Mouse (Mus musculus): ENCODE results near the gene Ntrk3.
A peak's percentile ranks its signal among the peaks of the same experiment; 100 is the strongest.

The Ntrk3 gene

DNA sequence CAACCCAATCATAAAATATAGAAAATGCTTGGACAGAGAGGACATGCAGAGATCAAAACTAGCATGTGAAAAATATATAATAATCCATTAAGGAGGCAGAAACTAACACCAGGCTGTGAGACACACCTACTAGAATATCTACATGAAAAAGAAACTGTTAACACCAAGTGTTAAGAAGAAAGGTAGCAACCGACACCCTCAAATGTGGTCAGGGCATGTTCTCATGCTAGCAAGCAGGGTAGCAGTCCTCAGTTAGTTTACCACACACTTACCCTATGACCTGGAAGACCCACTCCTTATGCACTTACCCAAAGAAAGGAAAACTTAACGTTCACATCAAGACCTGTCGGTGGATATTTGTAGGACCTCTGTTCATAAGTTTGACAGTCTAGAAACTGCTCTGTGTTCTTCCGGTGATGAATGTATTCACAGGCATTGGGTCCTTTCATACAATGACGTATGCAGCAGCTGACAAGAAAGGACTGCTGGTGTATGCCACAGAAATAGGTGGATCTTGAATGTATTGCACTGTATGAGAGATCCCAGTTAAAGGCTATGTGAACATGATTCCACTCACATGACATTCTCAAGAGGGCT, at the start of gene Ntrk3:
Gene Ntrk3, minus strand, starts transcription at position 399 of the 597 bp plus-strand sequence.
- DNase-seq = no peak

DNA sequence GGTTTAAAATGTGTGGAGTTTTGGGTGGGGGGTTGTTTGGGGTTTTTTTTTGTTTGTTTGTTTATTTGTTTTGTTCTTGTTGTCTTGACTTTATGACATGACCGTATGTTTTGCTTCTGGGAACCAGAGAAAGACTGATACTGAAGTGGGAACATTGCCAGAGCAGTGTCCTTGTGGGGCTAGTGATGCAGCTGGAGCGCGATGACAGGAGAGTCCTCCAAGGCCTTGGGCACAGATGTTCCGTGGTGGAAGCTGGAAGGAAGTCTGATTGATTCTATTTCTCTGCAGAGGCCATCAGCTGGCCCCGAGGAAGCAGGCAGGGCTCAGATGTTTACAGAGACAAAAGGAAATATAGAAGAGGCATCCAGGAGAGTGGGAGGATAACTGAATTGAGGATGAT, 48.1 kb upstream of the Ntrk3 start:
- DNase-seq = no peak

DNA sequence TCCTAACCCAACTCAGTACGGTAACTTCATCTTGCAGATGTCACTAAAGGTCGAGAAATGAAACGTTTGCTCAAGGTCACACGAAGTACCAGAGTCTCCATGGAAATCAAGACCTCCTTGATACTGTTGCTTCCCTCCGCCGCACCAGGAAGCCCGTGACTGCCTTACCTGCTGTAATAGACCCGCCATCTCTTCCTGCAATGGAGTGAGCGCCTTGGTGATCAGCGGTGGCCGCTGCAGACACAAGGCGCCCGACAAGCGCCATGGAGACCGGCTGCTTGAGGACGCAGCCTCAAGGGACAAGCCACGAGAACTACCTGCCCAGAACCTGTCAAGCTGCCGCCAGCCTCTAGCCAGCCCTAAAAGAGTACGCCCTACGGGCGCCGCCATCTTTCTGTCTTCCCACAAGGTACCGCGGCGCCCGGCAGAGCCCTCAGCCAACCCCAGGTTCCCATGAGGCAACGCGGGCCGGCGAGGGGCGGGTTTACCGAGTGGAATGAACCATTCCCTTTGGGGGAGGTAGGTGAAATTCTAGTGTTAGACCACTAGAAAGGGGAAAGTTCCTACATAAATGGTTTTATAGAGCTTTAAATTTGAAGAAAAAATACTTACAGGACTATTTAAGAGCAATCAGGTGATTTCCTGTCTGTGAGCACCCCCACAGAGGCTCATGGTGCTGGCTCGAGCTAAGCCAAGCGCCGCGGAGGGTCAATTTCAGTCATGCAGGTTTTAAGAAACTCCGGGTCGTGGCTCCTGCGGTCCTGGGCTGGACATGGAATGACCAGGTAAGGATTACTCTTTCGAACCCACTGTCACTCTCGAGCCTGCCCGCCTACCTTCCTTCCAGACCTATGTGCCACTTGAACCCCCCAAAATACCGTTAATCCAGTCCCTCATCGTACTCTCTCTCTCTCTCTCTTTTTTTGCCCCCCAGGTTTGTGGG, 45.1 kb upstream of the Ntrk3 start, which contains the start of the genes Mrps11 and Mrpl46:
Gene Mrps11, plus strand, starts transcription at position 481 of the 943 bp plus-strand sequence.
Gene Mrpl46, minus strand, starts transcription at position 893 of the 943 bp plus-strand sequence.
- DNase-seq = peak; percentile 92

DNA sequence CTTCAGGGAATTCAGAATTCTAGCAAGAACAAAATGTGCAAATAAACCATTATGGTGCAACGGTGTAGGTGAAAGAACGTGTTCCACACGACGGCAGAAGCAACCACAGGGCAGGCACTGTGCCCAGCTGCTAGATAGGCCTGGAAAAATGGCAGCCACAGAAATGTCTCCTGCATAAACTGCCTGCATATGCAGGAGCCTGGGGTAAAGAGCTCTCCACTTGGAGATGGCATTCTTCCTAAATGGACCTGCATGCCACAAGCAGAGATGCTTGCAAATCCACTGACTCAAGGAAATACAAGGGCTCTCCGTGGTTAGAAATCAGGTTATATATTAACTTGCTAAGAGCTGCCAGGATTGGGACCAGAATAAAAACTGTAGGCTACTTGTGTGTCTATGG, 40.9 kb upstream of the Ntrk3 start:
- no peak for DNase-seq

DNA sequence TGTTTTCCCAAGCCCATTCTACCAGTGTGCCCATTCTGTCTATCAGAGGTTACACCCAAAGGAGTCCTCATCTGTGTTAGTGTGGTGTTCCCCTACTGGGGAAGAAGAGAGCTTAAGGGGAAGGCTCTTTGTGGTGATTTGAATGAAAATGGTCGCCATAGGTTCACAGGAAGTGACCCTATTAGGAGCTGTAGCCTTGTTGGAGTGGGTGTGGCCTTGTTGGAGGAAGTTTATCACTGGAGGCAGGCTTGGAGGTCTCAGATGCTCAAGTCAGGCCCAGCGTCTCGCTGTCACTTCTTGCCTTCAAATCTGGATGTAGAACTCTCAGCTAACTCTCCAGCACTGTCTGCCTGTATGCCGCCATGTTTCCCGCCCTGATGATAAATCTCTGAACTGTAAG, 33.1 kb upstream of the Ntrk3 start:
- no peak for DNase-seq

DNA sequence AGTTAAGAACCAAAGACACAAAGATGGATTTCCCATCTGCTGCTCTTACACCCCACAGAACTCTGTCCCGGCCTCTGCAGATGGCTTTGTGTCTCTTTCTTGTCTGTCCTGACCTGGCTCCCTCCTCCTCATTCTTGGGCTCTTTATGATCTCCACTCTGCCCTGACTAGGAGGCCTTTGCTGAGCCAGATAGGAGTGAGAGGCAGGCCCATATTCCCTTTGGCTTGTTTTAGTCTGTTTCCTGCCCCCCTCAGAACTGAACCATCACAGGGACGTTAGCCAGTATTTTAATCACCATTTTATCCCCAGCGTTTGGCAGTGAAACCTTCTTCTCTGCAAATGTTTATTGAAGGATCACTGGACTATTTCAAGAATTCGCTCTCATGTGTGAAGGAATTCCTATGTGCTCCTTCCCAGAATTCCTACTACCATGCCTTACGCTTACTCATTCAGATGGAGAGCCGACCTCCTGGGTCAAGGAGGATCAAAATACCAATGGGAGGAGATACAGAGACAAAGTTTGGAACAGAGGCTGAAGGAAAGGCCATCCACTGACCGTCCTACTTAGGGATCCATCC, 31.4 kb upstream of the Ntrk3 start:
- DNase-seq = no peak

DNA sequence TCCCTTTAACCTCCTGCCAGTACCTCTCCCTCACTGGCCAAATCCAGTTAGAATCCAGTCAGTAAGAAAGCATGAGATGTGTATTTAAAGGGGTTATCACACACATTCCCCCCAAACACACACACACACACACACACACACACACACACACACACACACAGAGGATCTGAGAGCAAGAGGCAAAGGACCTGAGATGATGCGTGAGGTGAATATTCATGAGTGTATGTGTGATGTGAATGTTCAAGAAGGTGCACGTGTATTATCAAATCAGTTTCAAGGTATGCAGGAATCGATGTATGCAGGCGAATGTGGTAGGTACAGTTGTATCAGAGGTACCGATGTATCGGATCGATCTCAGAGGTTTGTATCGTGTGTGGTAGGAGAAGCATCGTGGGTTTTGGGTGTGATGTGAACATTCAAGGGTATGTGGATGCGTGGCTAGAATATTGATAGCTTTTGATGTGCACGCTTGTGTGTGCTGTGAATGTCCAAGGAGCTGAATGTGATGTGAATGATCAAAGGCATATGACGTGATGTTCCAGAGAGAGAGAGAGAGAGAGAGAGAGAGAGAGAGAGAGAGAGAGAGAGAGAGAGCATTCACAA, 30.2 kb upstream of the Ntrk3 start:
- no peak for DNase-seq

DNA sequence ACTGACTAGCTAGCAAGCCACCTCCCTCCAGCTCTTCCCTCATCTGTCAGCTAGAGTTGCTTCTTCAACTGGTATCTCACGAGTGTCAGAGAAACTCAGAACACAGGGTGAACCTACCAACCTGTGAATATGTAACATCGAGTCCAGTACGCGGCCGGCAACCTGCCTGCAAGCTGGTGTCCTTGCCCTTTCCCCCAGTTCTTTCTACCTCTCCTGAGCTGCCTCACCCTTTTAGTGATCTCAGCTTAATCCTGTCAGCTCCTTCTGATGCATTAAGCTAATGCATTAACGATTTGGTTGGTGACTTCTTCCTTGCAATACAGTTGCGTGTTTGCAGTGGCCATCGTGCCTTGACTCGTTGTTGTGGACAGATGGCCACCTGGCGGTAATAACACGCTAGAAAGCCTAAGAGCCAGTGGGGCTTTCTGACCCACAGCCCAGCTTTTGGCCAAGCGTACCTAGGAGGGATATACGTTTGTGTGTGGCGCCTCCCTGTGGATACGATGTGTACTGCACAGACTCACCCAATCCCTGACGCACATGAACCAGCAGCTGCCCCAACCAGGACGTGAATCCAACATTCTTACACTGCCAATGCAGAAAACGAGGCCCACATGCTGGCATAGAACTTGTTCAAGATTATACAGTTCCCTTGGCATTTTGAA, 28.3 kb upstream of the Ntrk3 start:
- peak; percentile 94 for DNase-seq

DNA sequence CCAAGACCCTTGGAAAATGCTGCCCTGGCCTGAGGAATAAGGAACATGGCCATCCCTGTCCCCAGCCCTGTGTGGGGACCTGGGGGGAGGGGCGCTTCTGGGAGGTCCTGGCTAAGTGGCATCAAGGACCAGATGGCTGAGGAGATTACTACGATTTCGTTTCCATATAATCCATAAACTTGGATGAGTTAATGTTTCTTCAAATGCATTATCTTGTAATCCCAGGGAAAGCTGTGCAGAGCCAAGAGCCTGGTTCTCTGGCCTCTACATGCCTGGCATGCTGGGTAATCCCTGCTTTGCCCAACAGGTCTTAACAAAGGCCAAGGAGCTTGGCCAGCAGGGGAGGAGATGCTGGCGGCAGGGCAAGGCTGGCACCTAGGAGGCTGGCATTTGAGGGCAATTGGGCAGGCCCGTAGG, 27.4 kb upstream of the Ntrk3 start:
- DNase-seq = peak; percentile 36

DNA sequence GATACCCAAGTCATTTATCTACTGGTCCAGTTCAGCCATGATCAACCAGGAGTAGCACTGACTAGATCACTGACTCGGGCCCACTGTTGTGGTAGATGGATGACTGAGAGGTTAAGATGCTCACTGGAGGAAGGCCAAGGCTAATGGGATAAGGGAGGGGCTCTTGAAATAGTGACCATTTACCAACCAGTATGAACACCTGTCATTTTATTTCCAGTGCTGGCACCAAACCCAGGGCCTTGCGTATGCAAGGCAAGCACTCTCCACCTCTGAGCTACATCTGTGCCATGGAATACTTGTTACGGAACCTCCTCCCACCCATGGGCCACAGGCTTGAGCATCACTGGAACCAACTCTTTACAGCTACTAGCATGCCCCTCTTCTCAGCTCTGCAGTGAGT, 26.0 kb upstream of the Ntrk3 start:
- no peak for DNase-seq

DNA sequence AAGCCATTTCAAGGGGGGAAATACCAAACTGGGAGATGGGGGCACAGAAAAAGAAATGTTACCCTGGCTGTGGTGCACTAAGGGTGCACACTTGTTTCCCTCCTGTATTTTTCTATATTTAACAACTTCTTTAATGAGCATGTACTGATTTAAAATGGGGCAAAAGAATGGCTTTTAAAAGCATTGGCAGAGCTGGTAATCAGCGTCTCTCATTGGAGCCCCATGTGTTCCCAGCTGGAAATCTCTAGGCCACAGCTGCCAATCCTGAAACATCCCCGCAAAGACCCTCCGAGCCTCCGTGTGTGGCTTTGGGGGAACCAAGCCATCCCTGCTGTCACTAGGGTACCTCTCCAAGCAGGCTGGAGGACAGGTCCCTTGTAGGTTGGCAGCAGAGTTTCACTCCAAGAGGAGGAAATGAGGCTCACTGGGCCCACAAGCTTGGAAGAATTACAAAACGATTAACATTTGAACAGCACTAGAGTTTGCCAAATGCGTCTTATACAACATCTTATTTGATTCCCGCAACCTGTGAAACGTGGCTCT, 16.7 kb upstream of the Ntrk3 start:
- DNase-seq = no peak

DNA sequence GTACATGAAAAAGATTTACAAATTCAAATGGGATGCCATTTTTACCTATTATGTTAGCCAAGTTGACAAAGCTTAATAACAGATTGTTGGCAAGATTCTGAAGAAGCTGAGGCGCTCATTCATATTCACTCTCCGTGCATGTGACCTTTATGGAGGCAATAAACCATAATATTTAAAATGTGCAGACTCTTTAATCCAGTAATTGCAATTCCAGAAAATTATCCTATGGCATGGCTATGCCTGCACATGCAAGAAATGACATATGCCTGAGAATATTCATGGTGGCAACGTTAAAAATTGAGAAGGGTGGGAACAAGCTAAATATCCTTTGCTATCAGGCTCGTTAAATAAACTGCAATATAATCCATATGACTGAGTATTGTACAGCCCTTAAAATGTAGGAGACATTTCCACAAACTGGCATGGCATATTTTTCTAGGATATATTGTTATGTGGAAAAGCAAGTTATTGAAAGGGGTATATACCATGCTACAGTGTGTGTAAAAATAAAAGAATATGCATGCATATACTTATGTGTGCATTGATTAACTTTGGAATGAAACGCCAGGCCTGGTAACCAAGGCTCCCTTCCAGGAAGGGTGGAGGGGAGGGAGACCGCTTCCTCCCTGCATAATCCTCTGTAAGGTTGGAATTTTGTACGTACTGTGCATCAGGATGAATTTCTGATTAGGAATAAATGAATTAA, 16.1 kb upstream of the Ntrk3 start:
- DNase-seq = no peak

DNA sequence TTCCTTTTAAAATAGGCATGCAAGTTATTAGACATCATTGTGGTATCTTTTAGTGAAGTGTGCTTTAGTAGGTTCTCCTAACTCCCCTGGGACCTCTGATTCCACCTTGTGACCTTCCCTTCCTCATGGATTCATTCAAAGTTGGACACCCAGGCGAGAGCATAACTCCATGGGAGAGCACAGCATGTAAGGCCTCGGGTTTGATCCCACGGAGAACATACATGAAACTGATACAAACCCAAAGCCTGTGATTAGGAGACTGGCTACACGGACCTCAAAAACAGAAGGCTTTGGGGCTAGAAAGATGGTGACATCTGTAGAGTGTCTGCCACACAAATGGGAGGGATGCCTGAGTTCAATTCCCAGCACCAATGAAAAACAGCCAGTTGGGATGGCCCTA, 15.1 kb upstream of the Ntrk3 start:
- no peak for DNase-seq

DNA sequence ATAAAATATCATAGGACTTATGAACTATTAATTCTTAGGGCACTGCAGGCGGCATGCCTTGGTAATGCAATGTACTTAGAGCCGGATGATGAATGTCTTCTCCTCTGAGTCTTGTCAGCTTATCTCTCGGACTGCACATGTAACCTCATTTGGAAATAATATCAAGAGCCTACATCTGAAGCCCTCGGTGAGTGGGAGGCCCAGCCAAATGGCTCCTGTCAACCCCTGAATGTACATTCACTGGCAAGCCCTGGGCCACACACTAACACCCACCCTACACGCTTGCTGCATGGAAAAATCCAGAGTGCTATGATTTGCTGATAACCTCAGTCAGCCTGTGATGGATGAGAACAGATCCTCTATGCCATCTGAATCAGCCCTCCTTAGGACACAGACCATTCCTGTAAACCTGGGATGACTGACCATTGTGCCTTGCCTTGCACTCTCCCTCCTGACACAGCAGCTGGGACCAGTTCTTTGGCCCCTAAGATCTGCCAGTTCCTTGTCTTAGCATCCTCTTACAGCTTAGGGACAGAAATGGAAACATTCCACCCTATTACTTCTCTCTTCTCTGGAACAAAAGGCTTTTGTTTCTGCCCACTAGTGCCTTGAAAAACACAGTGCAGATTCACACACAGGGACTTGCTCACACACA, 6.0 kb upstream of the Ntrk3 start:
- DNase-seq = no peak

DNA sequence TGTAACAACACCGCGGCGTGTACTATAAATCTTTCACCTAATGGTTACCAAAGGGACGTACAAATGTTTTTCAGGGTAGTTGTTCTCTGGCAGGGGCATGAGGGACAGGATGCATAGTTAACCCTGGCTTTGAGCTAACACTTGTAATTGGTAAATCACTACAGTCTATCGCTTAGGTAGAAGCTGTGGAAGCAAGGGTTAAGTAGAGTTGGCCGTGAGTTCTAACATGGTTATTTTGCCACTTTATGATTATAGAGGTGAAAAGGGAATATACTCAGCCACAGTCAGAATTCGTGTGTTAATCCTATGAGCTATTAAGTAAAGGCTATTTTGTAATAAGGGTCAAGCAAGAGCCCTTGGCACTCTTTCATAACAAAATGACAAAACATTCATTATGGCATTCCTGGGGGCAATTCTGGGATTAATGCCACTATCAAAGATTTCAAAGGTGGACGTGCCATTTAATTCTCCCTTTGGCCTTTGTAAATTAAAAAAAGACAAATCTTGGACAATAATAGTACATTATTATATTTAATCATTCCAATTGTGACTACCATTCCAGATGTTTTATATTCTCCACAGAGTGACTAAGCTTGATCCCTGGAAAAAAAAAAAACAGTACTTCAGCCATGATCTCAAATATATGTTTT, 1.7 kb upstream of the Ntrk3 start:
- DNase-seq = no peak

DNA sequence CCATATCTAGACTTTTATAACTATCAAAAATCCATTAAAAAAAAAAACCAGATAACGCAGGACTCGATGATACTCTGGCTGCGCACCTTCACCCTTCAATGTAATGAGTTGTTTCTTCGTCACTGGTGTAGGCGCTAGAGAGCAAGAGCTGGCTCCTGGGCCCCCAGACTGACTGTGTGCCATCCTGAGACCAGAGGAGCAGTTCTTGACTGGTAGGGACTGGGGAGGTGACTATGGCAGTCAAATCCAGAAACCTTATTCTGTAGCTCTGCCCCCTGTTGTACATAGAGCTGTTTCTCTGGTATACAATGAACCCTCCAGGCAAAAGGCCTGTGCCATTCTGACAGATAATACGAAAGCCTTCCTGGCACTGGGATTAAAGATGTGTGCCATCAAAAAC, 616 bp downstream of the Ntrk3 start:
- peak; percentile 65 for DNase-seq

DNA sequence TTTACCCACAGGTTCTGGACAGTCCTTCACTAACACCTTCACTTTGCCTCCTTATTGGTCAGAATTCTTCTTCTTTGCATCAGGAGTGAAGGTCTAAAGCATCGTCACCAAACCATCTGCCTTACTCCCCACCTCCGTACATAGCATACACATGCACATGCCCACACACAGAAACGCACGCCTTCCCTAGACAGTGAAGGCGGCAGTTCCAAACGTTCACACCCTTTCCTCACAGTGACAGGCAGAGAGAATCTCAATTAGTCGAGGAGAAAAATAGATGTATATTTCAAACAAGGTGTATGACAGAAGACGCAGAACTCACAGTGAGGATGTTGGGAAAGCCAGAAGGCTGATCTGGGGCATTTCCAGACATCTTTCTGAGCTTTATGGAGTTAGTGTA, 6.4 kb downstream of the Ntrk3 start:
- no peak for DNase-seq

DNA sequence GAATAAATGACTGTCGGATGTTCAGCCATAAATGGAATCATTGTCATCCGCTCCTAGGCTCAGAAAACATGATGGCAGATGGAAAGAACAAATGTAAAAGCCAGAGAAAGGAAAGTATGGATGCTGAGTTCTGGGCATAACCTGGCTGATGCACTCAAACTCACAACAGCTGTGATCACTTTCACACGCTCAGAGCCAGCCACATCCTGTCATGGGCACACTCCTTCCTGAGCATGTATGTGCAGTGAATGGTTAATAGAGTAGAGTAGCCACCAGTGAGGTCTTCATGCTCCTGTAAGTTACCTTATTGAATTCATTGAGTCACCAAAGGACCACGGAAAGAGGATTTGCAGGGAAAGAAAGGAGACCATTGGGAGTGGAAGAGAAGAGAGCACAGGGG, 13.2 kb downstream of the Ntrk3 start:
- DNase-seq = peak; percentile 65

DNA sequence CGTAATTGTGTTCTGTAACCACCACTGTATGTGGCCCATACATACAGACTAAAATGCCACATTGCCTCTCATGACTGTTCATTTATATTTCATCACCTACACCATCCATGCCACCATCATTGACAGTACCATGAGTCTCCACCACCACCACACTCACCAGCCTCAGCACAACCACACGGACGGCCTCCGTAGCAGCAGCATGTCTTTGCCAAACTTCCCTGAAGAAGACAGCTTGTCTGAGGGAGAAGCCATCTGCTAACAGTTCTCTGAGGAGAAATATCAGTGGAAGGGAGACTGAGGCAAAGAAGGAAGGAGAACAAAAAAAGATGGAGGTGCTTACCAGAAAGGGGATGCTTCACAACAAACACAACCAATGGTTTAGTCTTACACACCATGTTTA, 15.8 kb downstream of the Ntrk3 start:
- DNase-seq = no peak

DNA sequence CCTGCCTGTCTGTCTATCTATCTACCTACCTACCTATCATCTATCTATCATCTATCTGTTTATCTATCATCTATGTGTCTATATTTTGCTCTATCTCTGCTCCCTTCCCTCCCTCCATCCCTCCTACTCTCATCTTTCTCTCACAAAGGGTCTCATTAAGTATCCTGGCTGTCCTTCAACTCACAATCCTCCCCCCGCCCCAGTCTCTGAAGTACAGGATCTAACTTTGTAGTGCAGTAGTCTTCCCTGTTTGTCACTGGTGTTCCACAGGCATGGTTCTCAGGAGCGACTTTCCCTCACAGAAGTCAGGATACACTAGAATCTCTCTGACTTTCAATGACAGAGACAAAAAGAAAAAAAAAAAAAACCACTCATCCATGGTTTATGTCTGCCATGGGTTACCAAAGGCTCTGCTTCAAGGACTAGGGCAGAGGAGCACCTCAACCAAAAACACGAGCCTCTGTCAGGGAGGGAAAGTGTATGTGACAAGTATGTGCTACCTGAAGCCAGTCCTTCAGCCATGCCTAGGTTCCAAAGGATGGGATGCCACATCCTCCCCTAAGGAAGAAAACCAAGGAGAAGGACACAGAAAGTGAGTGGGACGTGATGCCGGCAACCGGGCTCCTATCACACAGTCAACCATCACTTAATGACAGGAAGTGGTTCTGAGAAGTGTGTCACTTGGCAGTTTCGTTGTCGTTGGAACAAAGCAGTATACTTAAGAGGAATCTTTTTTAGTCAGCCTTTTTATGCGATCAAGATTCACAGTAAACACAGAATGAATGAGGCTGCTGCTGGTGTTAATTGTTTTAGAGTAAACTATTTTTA, 16.6 kb downstream of the Ntrk3 start:
- DNase-seq = peak; percentile 57

All from thymus, postnatal 4 days (tissue).